Mouse (Mus musculus): ENCODE results near the gene Cdkn2aip. TPM values are rescaled to one million over a fixed set of nuclear protein-coding genes. Genes with fewer than 3 reads are reported as not detected.

Cdkn2aip gene
- total RNA-seq, 1 experiment from 2014 or later: 17.2 TPM

DNA sequence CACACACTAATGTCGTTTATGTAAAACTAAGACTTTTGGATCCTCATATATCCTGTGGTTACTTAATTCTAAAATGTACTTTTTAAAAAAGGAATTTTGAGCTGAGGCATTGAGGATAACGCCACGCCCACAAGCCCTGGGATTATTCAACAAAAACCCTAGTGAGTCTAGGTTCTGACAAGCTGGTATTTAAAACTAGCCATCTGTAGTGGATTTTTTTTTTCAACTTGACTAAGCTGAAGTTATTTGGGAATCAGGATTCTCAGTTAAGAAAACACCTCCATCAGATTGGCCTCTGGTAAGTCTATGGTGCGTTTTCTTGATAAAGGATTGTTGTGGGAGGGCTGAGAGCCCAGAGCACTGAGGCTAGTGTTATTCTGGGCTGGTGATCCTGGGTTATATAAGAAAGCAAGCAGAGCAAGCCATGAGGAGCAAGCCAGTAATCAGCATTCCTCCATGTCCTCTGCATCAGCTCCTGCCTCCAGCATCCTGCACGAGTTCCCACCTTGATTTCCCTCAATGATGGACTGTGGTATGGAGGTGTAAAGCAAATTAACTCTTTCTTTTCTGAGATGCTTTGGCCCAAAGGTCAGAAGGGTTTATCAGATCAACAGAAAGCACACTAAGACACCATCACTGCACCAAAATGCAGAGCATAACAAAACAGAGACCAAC is 18.2 kb downstream of the Cdkn2aip start:
- DNase-seq: no peak

DNA sequence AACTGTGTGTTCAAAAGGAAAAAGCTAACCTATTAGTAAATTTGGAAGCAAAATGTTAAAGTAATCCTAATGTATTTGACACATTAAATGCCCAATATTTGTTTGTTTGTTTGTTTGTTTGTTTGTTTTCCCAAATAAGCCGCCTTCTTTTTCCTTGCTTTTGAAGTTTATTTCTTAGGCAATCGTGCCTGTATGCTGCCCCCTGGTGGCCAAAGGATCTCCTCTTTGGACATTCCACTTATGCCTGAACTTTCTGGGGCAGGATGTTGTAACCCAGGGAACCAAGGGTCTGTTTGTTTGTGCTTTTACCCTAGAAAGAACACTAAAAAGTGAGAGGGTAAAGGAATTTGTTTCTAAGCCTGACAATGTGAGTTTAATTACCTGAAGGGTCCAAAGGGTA is 20.6 kb downstream of the Cdkn2aip start:
- DNase-seq: peak; percentile 88

DNA sequence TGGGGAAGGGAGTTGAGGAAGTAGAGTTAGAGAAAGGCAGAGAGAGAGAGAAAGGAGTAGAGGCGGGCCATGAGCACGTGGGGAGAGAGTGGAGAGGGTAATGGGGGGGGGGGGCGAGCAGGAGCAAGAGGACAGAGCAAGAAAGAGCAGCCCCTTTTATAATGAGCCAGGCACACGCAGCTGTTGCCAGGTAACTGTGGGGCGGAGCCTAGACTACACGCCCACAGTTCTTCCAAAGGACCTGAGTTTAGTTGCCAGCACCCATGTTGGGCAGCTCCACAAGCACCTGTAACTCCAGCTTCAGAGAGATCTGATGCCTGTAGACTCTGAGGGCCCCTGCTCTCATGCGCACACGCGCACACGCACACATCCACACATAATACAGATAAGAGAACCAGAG is 21.9 kb downstream of the Cdkn2aip start:
- DNase-seq: no peak

DNA sequence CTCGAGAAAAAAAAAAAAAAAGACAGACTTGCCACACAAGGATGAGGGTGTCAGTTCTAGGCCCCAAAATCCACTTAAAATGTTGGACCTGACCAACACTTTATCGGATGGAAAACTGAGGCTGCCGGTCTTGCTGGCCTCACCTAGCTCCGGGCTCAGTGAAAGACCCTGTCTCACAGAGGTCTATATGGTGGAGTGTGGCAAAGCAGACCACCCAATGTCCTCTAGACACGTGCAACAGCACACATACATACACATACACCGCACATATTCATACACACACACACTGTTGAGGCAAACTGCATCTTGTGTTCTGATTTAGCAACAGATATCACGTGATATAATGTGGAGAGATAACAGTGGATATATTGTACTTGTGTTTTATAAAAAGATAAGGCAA is 22.4 kb downstream of the Cdkn2aip start:
- no peak for DNase-seq

DNA sequence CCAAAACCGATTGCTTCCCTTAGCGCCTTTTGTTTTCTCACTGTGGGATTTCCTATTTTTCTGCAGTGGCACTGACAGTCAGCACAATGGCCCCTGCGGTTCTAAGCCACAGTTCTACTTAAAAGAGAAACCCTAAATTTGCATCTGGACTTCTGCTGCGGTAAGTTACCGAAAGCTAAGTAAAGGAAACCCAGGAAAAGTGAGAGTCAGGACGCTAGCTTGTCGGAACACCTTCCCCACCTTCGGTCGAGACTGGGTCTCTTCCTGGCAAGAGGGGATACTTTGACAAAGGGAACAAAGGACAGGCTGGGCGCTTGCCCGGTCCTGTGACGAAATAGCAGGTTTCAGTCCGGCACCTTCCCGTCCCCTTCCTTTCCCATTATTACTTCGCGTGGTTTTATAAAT is 23.1 kb downstream of the Cdkn2aip start:
- peak; percentile 9 for DNase-seq

DNA sequence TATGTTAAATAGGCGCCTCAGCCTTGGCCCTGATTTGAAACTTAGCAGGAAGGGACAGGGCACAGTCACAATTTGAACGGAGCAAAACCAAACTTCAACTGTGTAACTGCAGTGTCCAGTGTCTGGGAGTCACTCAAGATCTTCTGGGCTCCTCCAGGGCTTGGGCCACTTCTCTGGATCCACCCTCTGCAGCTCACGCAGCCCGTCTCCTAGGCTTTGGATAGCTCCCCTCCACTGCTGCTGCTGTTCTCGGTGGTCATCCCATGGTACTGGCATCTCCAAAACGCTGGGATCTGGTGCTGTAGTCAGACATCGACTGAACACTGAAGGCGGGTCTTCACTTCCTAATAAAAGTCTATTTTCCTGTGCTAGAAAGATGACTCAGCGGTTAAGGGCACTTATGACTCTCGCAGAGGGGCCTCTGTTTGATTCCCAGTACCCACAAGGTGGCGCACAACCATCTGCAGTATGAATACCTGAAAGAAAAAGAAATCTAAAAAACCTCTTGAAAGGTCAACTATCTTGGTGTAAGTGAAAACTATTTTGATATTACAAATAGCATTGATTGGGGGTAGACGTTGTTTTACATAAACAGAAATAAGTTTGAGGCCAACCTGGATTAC is 23.9 kb downstream of the Cdkn2aip start:
- no peak for DNase-seq

DNA sequence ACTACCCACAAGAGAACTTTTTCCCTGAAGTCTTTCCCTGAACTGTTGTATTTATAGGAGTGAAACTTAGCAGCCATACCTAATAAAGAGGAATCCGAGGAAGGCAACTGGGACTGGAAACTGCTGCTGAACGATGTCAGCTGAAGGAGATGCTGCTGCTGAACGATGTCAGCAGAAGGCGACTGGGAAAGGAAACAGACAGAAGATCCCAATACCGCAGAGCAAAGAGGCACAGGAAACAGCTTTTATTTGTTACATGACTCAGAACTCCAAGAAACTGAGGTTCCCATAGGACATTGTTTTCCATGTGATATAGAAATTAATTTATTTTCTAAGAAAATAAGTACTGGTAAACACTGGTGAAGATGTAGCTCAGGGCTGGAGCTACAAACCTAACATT is 29.3 kb downstream of the Cdkn2aip start:
- no peak for DNase-seq

DNA sequence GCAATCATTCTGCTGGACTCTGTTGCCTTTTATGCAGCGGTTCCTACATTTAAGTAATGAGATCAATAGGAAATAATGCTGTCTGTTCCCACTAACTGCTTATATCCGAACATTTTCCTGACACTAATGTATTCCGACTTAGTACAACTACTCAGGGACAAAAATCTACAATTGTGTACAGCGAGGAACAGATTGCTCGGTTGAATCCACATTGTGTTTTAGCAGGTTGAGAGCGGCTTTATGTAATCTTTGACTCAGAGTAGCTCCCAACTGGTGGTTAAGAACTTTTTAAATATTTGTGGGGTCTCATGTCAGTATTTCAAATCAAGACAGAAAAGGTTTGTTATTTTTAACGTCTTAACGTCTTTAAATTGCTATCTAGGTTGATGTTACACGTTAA is 29.7 kb downstream of the Cdkn2aip start:
- no peak for DNase-seq

DNA sequence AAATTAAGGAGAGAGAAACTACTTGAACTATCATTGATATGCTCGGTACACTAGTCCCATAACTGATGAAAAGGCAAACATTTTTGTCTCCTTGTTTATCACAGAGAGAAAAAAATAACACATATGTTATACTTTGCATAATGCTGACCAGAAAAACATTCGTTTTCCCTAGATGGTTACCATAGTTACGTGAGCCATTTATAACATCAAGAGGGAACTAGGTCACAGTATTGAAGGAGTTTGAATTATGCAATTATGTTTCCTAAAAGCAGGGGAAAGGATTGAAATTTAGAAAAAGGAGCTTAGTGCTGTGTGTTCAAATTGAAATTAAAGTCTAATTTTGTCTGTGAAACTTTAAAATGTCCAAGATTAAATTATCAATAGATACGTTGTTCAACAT is 33.4 kb downstream of the Cdkn2aip start:
- DNase-seq: no peak

DNA sequence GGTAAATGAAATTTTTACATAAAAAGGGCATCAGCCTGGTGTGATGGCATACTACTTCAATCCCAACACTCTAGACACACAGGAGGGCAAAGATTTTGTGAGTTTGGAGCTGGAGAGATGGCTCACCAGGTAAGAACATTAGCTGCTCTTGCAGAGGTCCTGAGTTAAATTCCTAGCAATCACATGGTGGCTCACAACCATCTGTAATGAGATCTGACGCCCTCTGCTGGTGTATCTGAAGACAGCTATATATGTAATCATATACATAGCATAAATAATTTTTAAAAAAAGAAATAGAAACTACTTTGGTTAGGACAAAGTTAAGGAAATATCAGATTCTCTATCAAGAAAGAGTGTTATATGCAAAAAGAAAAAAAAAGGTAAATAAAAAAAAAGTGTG is 34.1 kb downstream of the Cdkn2aip start:
- no peak for DNase-seq

DNA sequence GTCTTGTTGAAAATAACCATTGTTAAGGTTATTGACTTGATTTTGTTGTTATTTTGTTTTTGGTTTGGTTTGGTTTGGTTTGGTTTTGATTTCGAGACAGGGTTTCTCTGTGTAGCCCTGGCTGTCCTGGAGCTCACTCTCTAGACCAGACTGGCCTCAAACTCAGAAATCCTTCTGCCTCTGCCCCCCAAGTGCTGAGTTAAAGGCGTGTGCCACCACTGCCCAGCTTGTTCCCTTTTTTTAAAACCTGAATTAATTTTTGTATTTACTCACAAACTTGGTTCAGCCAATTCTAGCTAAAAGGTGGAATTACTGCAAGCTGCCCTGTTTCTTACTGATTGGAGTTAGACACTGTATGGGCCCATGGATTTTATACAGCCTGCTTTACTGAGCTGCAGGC is 37.1 kb downstream of the Cdkn2aip start:
- DNase-seq: no peak

DNA sequence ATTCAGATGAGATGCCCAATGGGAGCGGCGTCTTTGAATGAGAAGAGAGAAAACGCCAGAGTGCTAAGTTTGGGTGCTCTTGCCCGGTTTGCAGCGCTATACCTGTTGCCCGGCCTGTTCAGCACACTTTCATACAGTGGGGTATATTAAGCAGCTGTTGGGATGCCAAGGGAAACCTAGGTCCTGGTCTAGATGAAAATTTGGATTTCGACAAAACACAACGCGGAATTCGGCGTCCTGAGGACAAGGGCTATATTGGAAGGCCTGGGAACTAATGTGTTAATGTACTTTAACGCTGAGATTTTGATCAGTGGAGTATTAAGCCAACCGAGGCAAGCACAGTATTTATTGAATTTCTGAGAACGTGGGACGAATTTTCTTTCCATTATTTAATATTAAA is 37.5 kb downstream of the Cdkn2aip start:
- no peak for DNase-seq

DNA sequence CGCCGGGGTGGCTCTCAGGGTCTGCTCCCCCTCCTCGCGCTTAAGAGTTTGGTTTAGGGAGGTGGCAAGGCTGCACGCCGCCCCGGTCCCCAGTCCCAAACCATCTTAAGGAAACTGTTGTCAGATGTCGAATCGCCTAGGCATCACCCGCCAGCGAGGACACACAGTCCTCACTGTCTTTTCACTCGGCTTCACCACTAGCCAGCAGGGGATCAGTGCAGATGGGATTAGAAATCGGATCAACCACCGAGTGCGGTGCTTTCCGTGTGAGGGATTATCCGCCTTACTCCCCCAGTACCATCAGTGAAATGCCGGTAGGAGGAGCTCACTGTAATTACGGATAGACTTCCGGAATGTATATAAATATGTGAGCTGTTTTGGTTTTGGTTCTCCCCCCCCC is 37.9 kb downstream of the Cdkn2aip start:
- DNase-seq: no peak

DNA sequence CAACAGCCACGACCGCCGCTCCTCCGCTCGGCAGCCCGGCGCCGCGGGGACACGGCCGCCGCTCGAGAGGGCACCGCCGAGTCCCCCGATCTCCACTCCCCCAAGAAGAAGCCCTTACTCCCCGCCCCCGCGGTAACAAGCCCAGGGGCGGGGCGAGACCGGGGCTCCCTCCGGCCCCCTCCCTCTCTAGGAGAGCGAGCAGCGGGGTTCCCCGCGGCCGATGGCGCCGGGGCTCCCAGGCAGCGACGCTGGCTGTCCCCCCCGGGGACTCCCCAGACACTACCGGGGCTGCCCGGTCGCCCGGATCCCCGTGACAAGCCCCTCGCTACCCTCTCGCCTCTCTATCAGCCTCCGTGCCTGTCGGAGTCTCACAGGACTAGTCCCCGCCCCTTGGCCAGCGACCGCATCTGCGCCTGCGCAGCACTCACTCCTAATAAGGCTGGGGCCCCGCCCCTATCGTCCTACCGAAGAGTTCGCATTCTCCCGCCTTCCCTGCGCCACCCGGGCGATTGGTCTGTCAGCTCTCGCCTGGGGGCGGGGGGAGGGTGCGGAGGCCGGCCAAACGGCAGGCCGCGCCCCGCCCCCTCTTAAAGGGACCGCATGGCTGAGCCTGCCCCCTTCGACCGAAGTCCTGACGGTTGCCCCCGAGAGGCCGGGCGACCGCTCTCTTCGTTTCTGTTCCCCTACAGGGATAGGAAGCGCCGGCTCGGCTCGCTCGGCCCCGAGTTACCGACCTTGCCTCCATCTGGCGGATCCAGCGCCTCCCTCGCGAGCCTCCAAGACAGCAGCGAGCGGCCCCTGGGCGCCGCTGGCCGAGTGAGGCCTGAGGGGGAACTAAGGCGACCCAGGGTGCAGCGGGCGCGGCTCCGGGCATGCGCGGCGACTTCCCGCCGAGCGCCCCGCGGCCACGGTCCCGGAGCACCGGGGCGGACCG is 38.7 kb downstream of the Cdkn2aip start, which contains the start of gene Ing2:
Gene Ing2 (minus strand): TSS at position 780 of the 934 bp plus-strand sequence.
- DNase-seq: peak; percentile 100

DNA sequence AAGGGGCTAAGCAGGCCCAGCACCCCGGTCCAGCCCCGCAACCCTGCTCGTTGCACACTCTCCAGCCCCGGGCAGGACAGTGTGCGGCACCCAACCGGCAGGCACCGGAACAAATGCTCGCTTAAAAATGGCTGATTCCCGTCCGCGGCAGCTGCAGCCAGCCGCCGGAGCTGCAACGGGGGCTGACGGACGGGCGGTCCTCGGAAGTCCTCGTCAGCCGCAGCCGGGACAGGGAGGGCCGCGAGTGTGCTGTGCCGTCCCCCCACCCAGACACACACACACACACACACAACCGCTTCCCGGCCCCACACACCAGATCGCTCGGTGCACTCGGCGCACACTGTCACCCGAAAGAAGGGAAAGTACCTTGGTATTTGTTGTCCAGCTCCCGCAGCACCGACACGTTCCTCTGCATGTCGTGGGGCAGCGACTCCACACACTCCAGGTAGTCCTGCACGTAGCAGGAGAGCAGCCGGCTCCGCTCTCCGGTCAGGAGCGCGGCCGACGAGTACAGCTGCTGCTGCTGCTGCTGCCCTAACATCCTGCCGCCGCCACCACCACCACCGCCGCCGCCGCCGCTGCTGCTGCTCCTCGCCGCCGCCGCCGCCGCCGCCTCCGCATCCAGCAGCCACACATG is 39.5 kb downstream of the Cdkn2aip start:
- DNase-seq: no peak

DNA sequence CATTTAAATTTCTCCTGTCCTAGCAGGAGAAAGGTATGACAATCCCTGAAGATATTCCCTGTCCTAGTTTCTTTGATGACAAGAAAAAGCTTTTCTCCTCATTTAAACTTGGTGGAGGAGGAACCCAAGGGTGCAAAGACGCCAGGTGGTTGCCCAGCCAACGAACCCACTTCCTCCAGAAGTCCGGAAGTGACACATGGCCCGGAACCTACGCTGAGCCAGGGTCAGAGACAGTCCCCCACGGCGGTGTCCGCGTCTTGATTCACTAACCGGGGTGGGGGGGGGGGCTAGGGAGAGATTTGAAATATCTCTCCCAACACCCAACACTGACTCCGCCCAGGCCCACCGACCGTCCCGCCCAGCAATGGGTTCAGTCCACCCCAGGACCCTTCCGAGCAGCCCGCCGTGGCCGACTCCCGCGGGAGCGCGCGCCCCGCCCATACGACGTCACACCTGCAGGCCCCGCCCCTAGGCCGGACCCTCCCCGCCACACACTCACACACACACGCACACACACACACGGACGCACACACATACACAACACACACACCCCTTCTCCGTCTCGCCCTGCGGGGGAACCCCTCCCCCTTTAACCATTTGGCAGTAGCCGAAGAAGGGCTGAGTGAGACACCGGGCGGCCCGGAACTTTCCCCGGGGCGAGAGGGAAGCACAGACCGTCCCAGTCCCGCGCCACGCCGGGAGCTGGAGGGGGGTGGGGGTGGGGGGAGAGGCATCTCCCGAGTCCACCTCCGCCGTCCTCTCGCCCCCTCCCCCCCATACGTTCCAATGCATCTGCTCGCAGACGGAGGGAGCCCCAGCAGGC is 40.2 kb downstream of the Cdkn2aip start:
- DNase-seq: peak; percentile 94

DNA sequence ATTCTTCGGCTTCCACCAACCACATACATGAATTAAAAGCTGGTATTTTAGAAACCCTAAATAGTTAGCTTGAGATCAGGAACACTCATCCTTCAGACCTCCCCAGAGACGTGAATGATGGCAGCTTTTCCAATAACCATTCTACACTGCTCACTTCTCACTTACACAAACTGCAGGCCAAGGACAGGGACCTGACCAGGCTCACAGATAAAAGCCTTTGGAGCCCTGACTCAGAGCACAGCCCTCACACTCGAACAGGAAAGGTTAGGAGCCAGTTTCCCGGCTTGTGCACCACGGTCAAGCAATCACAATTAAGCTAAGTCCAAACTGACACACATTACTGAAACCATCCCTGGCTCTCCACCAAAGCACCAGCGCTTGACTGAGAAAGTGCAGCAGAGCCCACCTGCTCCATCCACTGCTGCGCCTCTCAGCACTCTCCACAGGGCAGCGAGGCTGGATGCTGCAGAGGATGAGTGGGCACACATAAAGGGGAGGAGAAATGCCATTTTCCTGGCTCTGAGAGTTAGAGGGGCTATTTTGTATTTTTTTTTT is 49.4 kb downstream of the Cdkn2aip start:
- peak; percentile 15 for DNase-seq

DNA sequence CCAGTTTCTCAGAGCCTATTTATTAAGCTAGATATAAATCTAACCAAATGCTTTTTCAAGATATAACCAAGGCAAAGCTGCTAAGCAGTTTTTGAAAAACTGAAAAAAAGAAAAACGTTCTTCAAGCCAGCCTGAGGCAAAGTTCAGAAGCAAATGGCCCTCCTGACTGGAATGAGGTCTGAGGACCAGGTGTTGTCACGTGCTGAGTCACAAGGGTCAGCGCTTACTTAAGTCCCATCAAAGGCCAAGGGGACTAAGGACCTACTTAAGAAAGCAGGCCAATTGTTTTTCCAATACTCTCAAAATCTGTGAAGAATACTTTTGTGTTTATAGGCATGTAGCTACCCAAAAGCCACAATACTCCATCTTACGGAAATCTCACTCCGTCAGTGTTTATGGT is 50.5 kb downstream of the Cdkn2aip start:
- no peak for DNase-seq

DNA sequence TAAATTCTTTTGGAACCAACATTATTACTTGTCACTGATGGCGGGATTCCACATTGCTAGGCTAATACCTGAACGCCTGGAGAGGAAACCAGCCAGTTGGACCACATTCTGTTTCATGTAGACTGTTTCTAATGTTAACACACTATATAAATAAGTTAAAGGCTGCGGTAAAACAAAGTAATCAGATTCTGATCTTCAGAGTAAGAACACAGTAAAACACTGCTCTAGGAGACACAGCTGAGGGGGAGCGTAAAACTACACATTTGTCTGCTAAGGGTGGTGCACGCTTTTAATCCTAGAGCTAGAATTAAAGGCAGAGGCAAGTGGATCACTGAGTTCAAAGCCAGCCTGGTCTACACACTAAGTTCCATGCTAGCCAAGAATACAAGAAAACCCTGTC is 51.0 kb downstream of the Cdkn2aip start:
- no peak for DNase-seq

DNA sequence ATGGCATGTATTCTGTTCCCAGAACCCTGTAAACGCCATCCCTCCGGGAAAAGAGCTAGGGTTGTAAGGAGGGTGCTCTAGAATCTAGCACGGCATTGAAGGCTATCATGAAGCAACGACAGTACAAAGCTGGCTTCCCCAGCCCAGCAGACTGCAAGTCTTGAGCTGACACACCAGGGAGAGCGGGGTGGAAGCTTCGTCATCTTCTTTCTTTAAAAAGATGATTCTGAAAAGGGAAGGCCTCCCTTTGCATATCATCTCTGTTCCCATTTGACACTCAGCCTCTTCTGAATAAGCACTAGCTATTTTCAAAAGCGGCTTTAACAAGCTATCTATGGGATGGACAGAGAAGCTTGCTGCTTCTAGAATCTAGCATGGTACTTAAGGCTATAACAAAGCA is 53.3 kb downstream of the Cdkn2aip start:
- DNase-seq: no peak

DNA sequence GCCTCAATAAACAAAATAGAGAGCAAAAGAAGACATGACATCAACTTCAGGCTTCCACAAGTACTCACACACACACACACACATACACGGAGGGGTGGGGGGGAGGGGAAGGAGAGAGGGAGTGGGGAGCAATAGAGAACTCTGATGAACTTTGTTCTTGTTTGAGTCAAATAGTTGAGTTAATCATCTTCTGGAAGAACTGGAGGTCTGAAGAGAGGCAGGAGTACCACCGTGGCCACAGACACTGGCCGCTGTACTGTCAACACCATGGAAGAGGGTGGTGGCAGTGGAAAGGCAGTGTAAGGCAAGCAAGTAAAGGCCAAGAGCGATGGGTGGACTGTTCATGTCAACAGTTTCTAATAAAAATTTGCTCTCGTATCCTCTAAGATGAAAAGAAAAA is 54.3 kb downstream of the Cdkn2aip start:
- DNase-seq: no peak
